Mouse (Mus musculus) Muller cell, postnatal 12 days (primary cell): ENCODE data around the gene Fcer1g.

ENCODE experiments used
- DNase-seq: peaks from one replicate; pipeline ENCODE4 v3.0.0-alpha.2; 2015; ENCODE audit errors: inconsistent ontology term

Gene Fcer1g

DNA sequence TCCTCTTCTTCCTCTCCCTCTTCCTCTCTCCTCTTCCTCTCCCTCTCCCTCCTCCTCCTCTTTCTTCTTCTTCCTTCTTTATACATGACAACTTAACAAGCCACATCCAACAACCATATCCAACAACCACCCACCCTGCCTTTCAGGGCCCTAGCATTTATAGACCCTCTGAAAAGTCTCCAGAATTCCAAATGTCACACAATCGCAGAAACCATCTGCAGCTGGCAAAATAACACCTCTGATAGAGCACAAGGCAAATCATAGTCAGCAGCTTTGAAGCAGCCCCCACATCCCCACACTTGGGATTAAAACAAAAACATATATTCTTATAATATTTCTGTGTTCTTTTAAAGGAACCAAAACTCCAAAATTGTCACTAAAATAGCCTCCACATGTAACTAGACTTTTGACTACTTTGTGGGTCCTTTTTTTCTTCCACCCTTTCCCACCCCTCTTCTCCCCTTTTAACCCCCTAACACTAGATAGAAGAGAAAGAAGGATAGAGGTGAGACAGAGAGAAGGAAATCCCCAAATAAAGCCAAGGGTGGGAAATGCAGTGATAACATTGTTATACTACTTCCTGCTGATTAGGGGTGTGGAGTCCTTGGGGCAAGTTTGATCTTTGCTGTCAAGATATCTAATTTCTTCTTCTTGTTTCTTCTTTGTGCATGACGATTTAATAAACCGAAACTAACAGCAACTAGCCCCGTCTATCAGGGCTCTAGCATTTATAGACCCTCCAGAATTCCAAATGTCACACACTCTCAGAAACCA, 32.0 kb upstream of the Fcer1g start:
- no peak for DNase-seq

DNA sequence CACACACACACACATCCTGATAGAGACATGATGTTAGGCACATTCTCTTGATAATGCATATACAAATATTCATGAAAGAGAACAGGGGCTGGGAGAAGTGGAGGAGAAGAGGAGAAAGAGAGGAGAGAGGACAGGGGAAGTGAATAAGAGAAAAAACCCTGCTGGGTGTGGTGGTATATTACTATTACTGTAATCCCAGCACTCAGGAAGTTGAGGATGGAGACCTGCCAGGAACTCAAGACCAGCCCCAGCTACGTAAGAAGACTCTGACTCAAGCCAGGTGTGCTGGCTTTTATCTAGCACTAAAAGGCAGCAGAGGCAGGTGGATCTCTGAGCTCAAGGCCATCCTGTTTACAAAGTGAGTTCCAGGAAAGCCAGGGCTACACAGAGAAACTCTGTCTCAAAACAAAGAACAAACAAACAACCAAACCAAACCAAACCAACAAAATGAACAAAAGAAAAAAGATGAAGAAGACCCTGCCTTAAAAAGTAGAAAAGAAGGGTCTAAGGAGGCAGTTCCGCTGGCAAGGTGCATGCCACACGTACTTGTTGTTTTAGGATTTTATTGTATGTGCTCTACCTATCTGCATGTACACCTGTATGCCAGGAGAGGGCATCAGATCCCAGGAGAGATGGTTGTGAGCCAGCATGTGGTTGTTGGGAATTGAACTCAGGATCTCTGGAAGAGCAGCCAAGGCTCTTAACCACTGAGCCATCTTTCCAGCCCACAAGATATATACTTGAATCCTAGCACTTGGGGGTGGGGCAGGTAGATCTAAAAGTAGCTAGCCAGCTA, 29.7 kb upstream of the Fcer1g start:
- DNase-seq: no peak

DNA sequence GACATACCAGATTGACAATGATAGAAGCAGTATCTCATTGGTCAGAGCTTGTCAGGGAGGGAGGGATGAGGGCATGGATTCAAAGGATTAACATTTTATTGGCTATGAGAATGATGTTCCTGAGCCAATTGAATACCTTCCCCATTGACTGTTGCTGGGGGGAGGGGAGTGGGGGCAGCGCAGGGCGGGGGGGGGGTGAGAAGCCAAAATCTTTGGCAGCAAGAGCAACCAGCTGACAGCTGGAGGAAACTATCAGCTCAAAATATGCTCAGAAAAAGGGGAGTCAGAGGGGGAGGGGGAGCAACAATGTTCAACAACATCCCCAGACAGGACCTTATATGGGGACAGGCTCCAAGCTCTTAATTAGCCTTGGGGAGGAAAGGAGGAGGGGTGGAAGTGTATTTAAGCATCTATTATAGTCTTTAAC, 29.0 kb upstream of the Fcer1g start:
- peak; percentile 93 for DNase-seq

DNA sequence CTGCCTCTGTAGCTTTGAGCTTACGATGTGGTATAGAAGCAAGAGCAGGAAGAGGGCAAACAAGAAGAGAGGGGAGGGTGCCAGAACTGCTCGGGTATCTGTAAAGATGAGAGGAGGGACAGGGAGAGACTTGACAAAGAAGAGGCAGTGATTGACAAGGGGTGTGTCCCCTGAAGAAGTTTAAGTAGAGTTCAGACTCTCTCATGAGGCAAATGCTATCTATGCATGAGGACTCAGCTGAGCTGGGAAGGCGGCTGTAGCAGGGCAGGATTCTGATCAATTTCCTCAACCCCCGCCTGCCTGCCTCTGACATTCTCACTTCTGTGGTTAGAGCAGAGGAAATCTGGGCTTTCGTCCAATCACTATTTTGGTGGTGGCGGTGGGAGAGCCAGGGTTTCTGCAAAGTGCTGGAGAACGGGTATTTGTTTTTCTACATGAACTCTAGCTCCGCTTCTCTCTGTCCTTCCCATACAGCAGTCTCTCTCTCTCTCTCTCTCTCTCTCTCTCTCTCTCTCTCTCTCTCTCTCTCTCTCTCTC, 28.5 kb upstream of the Fcer1g start:
- peak; percentile 93 for DNase-seq

DNA sequence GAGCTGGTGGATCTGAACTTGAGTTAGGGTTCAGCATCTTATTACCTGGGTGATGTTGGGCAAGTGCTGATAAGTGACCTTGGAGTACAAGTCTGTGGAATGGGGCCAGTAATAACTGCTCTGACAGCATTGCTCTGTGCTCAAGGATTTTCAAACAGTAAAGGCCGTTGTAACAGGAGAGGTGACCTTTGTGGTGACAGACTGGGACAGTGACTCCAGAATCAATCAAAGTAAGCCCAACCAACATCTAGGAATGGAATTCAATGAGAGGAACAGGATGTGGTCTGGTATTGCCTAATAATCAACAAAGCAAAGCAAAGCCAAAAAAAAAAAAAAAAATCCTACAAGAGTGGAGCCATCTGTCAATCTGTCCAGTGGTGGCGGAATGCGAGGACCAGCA, 26.2 kb upstream of the Fcer1g start:
- no peak for DNase-seq

DNA sequence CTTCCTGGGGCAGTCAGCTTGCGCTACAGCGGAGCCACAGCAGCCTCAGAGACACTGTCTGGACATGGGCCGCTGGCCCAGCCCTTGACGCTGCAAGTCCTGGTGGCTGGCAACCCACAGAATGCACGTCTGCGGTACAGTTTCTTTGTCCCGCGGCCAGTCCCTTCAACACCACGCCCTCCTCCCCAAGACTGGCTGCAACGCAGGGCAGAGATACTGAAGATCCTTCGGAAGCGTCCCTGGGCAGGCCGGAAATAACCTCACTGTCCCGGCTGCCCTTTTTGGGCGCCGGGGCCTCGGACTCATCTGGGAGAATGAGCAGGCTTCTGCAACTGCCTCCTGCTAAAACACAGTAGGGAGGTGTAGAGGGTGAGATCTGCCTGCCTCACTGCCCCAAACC, 24.8 kb upstream of the Fcer1g start:
- no peak for DNase-seq

DNA sequence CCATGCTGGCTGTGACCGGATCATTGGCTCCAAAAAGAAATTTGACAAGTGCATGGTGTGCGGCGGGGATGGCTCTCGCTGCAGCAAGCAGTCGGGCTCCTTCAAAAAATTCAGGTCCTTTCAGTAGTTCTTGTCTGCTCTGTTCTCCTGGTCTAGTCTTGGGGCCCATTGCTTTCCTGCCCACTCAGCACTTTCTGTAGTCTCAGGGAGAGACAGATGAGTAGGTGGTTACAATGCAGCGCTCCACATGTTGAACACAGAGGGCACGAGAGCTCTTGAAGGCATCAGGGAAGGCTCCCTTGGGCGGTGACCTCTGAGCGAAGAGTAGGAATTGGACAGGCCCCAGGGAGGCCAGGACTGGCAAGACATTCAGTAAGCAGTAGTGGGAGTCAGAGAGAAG, 23.6 kb upstream of the Fcer1g start:
- no peak for DNase-seq

DNA sequence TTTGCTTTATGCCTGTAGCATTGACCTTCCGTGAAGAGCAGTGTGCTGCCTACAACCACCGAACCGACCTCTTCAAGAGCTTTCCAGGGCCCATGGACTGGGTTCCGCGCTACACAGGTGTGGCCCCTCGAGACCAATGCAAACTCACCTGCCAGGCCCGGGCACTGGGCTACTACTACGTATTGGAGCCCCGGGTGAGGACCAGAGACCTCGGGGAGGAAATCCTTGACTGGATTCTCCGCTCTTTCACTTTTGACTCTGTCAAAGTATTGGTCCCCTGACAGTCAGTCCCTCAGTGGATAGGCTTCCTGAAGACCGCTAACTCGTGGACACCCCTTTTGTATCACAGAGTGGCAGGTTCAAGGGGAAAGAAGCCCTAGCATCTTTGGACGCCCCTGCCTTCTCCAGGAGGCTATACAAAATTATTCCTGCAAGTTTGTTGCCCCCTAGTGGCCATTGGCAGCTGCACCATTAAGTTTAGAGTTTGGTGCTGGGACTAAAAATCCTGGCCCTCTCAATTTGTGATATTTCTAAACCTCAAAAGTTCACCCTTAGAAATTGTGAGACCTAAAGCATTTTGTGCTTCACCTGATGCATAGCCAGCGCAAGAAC, 22.9 kb upstream of the Fcer1g start:
- no peak for DNase-seq

DNA sequence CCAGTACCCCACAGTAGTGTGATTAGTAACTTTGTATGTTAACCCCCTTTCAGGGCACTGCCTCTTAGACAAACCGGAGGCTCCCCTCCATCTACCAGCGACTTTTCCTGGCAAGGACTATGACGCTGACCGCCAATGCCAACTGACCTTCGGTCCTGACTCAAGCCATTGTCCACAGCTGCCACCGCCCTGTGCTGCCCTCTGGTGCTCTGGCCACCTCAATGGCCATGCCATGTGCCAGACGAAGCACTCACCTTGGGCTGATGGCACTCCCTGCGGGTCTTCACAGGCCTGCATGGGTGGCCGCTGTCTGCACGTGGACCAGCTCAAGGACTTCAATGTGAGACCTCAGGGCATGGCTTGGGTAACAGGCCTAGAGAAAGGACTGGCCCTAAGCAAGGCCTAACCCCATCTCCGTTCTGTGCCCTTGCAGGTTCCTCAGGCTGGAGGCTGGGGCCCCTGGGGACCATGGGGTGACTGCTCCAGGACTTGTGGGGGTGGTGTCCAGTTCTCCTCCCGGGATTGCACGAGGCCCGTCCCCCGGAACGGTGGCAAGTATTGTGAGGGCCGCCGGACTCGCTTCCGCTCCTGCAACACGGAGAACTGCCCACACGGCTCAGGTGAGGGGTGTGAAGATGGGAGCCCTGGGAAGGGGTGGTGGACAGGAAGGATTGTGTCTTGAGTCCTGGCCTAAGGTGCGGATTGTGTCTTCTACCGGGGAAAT, 22.1 kb upstream of the Fcer1g start:
- DNase-seq: no peak

DNA sequence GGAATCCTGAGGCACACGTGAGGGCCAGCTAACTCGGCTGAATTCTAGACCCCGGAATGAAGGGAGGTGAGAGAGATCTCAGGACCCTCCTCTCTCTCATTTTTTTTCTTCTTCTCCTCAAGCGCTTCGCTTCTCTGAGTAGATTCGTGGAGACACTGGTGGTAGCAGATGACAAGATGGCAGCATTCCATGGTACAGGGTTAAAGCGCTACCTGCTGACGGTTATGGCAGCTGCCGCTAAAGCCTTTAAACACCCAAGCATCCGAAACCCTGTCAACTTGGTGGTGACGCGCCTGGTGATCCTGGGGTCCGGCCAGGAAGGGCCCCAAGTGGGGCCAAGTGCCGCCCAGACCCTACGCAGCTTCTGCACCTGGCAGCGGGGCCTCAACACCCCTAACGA, 18.2 kb upstream of the Fcer1g start:
- no peak for DNase-seq

DNA sequence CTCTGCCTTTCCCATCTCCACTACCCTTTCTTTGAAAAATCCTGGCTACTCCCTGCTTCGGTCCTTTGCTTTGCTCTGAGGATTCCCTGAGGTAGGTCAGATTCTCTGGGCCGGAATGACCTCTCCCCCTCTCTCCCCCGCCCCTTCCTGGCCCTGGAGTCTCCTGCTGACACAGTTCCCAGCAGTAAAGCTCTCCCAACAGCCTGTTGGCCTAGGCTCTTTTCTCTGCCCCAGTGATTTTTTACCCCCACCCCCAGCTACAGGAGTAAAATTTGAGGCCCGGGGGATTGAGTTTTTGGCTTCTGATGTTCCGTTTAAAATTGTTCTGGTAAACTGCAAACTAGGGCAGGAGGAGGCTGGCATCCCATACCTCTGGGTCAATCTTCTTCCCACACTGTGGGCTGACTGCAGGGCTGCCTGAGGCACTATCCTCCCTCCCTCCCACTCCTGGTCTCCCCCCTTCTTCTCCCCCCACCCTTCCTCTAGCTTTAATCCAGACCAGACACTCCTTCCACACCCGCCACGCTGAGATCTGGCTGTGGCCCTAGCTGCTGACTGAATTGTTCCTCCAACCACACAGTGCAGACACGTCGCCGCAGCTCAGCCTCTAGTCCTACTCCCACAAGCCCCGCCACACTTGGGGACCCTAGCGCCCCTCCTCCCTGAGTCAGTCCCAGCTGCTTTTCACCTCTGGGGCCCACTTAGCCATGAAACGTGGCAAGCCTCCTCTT, 17.6 kb upstream of the Fcer1g start:
- peak; percentile 84 for DNase-seq

DNA sequence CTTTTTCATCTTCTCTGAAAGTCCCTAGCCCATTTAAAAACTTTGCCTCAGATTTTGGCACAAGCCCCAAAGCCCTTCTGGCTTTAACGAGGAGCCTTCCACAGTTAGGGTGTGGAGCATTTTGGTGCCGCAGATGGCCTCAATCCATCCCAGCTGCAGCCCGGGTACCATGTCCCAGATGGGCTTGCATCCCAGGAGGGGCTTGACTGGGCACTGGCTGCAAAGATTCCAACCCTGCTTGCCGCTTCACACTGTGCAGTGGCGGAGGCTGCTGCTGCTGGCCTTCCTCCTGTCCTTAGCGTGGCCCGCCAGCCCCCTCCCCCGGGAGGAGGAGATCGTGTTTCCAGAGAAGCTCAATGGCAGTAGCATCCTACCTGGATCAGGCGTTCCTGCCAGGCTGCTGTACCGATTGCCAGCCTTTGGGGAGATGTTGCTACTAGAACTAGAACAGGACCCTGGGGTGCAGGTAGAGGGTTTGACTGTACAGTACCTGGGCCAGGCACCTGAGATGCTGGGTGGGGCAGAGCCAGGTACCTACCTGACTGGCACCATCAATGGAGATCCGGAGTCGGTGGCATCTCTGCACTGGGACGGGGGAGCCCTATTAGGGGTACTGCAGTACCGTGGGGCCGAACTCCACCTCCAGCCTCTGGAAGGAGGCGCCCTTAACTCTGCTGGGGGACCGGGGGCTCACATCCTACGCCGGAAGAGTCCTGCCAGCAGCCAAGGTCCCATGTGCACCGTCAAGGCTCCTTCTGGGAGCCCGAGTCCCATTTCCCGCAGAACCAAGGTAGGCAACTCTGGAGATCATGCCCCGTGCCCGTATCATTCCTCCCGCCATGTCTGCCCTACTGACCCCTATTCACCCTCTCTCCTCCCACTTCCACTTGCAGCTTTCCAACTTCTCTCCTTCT, 16.8 kb upstream of the Fcer1g start, which contains the start of gene Ndufs2:
Ndufs2 (minus strand) TSS at position 709 of the 914 bp plus-strand sequence.
- no peak for DNase-seq

DNA sequence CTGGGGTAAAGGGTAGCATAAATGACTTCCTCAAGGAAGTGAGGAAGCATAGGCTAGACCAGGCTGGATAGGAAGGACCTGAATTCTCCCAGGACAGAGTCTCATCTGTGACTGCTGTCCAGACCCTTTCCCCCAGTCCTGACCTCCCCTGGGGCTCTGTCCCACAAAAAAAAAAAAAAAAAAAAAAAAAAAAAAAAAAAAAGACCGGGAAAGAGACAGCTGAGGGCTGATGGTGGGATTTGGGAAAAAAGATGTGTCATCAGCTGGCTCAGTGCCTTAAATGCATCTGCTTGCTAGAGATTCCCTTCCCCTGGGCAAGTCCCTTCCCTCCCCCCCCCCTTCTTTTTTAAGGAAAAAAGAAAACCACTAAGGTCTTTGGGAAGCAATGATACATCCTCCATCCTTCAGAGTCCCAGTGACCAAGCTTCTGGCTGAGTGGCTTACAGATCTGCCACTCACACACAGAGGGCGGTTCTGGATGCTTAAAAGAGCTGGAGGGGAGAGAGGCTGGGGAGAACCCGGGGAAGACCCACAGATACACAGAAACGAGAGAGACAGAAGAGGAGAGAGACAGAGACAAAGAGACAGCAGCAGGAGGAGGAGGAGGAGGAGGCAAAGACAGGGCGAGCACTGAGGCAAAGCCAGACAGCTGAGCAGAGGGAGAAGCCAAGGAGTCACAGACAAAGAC, 15.9 kb upstream of the Fcer1g start, which contains the start of gene Adamts4:
Adamts4 (plus strand) TSS at position 509 of the 688 bp plus-strand sequence.
- peak; percentile 85 for DNase-seq

DNA sequence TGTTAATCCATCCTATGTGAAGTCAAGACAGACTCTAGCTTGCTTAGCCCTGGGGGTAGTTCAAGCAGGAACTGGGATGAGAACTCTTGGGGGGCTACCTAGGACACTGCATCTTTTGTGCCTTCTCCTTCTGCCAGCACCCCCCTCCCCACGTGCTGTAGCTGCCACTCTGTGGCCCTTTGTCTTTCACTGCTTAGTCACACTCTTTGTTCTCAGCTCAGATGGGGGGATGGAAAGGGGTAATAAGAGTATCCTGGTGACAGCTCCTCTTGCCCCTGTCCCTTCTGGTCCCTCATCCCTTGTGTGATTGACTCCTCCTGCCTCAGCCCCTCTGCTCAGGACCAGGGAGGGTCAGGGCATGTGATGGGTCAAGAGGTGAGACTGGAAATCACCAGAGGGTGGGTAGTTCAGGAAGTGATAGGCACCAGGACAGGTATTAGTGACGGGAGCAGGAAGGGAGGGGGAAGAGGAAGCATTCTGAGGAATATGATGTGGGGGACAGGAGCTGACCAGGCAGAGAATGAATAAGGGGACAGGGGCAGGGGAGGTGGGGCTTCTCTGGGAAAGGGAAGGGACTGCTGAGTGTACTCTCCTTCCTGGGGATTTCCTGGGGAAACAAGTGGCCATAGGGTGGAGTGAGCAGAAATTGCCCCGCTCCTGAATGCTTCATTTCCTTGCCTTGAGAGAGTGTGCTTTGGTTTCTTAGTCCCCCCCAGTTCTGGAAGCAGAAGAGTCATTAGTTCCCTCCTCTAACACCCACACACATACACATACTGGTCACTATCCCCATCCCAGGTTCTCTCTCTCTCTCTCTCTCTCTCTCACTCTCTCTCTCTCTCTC, 14.4 kb upstream of the Fcer1g start:
- peak; percentile 77 for DNase-seq

DNA sequence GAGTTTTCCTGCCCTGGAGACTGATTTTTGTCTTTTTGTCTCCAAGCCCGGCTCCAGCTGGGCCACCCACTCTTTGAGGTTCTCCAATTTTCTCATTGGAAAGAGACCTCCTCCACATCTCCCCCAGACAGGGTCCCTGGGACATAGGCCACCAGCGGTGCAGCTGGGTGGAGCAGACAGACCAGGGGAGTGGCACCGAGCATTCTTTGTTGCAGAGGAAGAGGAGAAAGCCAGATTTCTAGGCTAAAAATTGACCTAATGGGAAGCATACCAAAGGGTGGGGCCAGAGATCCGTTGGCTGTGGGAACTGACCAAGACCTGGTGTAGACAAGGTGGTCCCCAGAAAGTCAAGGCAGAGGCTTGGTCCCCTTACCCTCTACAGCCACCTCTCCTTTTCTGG, 13.8 kb upstream of the Fcer1g start:
- no peak for DNase-seq

DNA sequence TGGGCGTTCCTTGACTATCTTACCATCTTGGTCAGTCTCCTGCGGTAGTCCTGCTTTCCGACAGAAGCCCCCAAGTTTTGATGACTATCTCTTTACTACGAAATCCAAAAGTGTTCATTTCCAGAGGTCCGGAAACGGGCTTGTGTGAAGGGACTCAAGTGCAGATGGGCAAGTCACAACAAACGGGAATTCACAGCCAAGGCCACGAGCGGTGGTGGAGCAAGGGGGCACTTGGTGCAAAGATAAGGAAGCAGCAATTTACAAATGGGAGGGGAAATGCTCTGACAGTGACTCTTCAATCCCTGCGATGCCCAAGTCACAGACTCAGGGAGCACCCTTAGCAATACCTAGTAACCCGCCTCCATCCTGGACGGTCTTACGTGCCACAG, 13.3 kb upstream of the Fcer1g start:
- DNase-seq: no peak

DNA sequence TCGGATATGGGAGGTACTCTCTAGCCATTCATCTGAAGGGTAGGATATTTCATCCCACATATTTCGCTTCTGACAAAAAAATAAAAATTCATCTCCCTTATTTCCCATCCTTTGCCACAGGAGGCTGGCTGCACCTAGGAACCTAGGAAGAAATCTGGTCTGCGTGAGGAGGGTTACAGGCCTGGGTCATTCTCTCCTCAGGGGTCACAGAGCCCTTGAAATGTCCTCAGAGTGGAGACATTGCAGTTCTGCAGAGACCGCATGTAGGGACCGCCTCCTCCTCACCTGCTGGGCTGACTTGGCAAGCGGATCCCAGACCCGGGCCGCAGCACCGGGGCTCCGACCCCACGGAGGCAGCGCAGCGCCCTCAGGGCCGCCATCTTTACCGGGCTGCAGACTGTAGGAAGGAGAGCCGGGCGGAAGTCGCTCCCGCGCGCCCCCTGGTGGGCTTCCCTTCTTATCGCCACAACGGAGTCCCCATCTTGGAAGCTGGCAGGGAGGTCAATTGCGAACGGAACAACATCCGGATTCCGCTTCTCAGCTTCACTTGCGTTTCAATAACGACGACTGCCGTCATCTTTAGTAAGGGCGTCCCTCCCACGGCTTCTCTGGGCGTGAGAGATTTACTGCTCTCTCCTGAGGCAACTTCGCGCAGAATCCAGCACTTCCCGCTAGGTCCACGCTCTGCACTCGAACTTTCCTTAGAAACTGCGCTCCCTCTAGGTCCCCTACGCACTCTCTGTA, 12.7 kb upstream of the Fcer1g start:
- peak; percentile 98 for DNase-seq

DNA sequence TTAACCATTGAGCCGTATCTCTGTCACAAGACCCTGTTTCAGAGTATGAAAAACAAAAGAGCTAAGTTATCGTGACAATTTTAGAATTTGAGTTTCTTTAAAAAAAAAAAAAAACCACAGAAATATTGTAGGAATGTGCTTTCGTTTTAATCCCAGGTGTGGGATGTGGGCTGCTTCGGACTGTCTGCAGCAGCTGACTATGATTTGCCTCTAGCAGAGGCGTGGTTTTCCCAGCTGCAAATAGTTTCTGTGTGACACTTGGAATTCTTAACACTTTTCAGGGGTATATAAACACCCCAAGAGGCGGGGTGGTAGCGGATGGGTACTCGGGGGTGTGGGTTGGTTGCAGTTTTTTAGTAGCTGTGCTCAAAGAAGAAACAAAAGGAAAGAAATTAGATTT, 11.2 kb upstream of the Fcer1g start:
- DNase-seq: no peak
